Mouse (Mus musculus) skeletal muscle tissue, postnatal 0 days (tissue): ENCODE results near the gene Ncoa5. TPM values are rescaled to one million over a fixed set of nuclear protein-coding genes. Genes with fewer than 3 reads are reported as not detected.

Experiments
- polyA plus RNA-seq: library from polyadenylated mRNA; unstranded; fragments of >200 nt; fragmentation: Nextera tagmentation; extraction: Ambion mirVana; gene quantifications from 2 replicates; pipeline ENCODE4 v1.2.1, GENCODE M21; 2015

Gene Ncoa5
- polyA plus RNA-seq = 17.6 and 18.6 TPM in 2 replicates

DNA sequence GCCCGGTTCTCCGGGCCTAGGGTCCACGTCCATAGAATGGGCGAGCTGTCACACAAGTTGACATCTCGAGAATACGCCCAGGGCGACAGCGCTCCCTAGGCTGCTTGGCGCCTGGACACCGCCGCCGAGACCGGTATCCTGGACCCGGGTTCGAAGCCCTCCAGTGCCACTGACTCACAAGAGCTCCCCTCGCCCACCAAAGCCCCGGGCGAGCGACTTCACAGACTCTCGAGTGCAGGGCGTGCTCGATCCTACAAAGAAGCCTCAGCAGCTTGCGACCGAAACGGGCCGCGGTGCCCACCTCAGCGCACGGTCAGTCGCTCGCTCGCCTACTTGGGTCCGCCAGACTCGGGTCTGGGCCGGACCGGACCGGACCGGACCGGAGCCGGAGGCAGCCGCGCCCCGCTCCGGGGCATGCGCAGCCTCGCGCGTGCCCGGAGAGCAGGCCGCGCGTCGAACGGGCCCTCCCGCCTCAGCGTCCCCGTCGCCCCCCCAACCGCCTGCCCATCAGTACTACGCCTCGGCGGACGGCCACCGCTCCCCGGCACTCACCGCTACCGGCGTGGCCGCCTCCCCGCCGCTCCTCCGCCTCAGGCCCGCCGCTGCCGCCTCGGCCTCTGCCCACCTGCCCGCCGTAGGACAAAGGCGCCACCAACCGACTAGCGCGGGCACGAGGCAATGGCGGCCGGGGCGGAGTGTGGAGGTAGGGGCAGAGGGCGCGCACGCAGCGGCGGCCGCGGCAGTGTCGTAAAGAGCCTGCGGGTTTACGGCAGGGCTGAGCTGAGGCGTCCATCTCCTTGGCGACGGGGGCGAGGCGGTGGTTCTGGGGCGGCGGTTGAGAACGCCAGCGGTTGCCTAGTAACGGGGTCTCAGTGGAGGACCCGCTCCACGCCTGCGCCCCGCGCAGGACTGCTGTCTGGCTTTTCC, at the start of gene Ncoa5:
TSS of gene Ncoa5 (minus strand) at position 737 of the 927 bp plus-strand sequence.

DNA sequence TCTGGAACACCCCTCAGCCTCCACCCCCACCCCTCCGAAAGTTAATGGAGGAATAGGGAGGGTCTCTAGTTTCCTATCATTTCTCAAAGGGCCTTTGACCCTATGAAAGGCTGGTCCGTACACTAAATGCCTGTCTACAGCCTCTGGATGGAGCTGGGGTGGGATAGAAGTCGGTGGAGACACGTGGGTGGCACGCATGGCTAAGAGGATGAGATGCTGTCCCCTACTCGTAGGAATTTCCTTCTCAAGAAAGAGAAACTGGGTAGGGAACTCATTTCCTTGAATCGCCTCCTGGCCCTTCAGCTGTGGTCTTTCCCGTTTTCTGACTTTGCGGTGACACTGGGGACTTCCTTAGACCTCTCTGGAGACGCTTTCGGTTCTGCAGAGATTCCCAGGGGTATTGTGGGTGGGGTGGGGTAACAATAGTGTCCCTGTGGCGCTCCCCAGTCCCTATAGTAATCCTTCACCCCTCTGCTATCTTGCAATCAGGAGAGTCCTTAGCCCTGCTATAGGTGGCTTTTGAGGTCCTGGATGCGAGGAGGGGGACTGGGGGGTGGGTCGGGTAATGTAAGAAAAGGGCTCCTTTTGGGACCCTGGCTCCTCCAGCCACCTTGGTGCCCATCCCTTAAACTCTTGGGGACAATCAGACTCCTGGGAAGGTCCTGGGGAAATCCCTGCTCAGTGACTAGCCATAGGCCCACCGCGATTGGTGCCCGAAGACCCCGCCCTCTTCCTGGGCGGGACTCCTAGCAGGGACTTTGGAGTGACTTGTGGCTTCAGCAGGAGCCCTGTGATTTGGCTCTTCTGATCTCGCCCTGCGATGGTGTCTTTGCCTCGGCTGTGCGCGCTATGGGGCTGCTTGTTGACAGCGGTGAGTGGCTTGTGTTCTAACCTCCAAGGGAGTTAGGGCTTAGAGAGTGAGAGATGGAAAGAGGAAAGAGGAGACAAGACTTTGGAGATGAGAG, 20.5 kb upstream of the Ncoa5 start, which contains the start of gene Cd40:
TSS of gene Cd40 (plus strand) at position 740 of the 965 bp plus-strand sequence.

DNA sequence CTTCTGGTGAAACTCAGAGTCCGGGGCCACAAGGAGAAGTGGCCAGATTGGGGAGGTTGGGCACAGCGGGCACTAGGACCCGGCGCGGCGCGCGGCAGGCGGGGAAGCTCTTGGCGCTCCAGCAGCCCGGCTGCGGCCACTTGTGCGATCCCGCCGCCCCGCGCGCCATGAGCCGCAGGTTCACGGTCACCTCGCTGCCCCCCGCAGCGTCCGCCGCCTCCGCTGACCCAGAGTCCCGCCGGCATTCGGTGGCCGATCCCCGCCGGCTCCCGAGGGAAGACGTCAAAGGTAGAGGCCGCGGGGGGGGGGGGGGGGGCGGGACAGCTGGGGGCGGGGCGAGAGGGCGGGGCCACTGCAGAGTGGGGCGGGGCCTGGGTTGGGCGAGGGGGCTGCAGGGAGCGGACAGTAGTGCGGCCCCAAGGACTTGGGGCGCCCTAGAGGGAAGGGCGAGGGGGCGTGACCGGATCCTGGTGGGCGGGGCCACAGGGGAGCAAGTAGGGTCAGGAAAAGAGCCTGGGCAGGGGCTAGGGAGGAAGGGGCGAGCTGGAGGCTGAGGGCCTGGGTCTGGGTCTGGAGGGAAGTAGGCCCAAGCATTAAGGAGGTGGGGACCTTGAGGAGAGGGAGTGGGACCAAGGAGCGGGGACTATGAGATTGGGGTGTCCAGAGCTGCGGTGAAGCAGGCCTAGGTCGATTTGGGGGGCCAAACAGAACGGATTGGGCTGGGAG, 73.8 kb downstream of the Ncoa5 start, which contains the start of gene Slc12a5:
TSS of gene Slc12a5 (plus strand) at position 87 of the 726 bp plus-strand sequence.

Other genes starting within 250 kb of the Ncoa5 start
- gene Snx21, start 249.0 kb downstream of the Ncoa5 start, polyA plus RNA-seq = 31.1 and 33.0 TPM in 2 replicates
- gene Acot8, start 230.0 kb downstream of the Ncoa5 start, polyA plus RNA-seq = 10.2 and 11.7 TPM in 2 replicates
- gene Zswim3, start 229.8 kb downstream of the Ncoa5 start, polyA plus RNA-seq = 2.0 TPM in 2 replicates
- gene Zswim1, start 212.2 kb downstream of the Ncoa5 start, polyA plus RNA-seq = 5.9 and 6.8 TPM in 2 replicates
- gene Spata25, start 206.3 kb downstream of the Ncoa5 start, polyA plus RNA-seq = not detected in 2 replicates
- gene Ctsa, start 202.0 kb downstream of the Ncoa5 start, polyA plus RNA-seq = 105 and 116 TPM in 2 replicates
- gene Neurl2, start 201.4 kb downstream of the Ncoa5 start, polyA plus RNA-seq = 56.5 and 63.5 TPM in 2 replicates
- 5.9 and 7.4 TPM in 2 replicates for gene Pltp, start 177.2 kb downstream of the Ncoa5 start, polyA plus RNA-seq
- gene Pcif1, start 155.6 kb downstream of the Ncoa5 start, polyA plus RNA-seq = 41.4 and 42.2 TPM in 2 replicates
- 4.0 and 4.3 TPM in 2 replicates for gene Zfp335, start 123.1 kb downstream of the Ncoa5 start, polyA plus RNA-seq
- gene Mmp9, start 94.1 kb downstream of the Ncoa5 start, polyA plus RNA-seq = 0.91 and 1.1 TPM in 2 replicates
- gene Slc12a5, start 74.1 kb downstream of the Ncoa5 start, polyA plus RNA-seq = 0.22 and 0.23 TPM in 2 replicates
- gene Cd40, start 20.8 kb upstream of the Ncoa5 start, polyA plus RNA-seq = 2.4 and 3.5 TPM in 2 replicates
- gene 1700025C18Rik, start 55.9 kb upstream of the Ncoa5 start, polyA plus RNA-seq = not detected in 2 replicates
- 0.12 and 0.13 TPM in 2 replicates for gene Cdh22, start 200.0 kb upstream of the Ncoa5 start, polyA plus RNA-seq